Mouse (Mus musculus) stomach, embryonic 16.5 days (tissue): ENCODE results near the gene Iqcn. TPM values are rescaled to one million over a fixed set of nuclear protein-coding genes. Genes with fewer than 3 reads are reported as not detected.

Source experiments
- ATAC-seq: fragments of 200-750 bp; cut with Nextera tagmentation; 2 replicates; pipeline ENCODE4 v1.8.0; 2017; ENCODE audit warnings: moderate number of reproducible peaks, moderate TSS enrichment; ENCODE audit not compliant: insufficient read depth, low FRiP score
- H3K27ac ChIP-seq: fragments of 300-500 bp; sonication (generic); 2 replicates; pipeline ENCODE4 v1.5.1; 2014; ENCODE audit warnings: low read length
- H3K27me3 ChIP-seq: fragments of 300-500 bp; sonication (generic); 2 replicates; pipeline ENCODE4 v1.6.1; 2014; ENCODE audit warnings: low read length, control low read depth, mixed read lengths; ENCODE audit not compliant: control insufficient read depth, insufficient read depth
- H3K36me3 ChIP-seq: fragments of 300-500 bp; sonication (generic); 2 replicates; pipeline ENCODE4 v1.6.1; 2014; ENCODE audit warnings: low read length; ENCODE audit not compliant: control insufficient read depth, insufficient read depth
- H3K4me1 ChIP-seq: fragments of 300-500 bp; sonication (generic); 2 replicates; pipeline ENCODE4 v1.6.1; 2014; ENCODE audit warnings: low read length, control low read depth, mixed read lengths; ENCODE audit not compliant: control insufficient read depth, insufficient read depth
- H3K4me2 ChIP-seq: fragments of 300-500 bp; sonication (generic); 2 replicates; pipeline ENCODE4 v1.6.1; 2014; ENCODE audit warnings: low read depth, low read length, mixed read lengths
- H3K4me3 ChIP-seq: fragments of 300-500 bp; sonication (generic); replicated peaks from 2 replicates; pipeline ENCODE4 v1.5.1; 2014; ENCODE audit warnings: mild to moderate bottlenecking, low read length
- H3K9ac ChIP-seq: fragments of 300-500 bp; sonication (generic); 2 replicates; pipeline ENCODE4 v1.6.1; 2014; ENCODE audit warnings: low read length
- H3K9me3 ChIP-seq: fragments of 300-500 bp; sonication (generic); replicated peaks from 2 replicates; pipeline ENCODE4 v1.6.1; 2016; ENCODE audit warnings: low read length, control low read depth; ENCODE audit not compliant: control insufficient read depth
- WGBS: fragments of 180-500 bp; shearing (Covaris S2); extraction: QIAGEN DNeasy Blood & Tissue Kit; methylation state at CpG from one replicate; pipeline ENCODE4 v1.1.7; 2014; 5-methylcytosine and 5-hydroxymethylcytosine counted together
- polyA plus RNA-seq: library from polyadenylated mRNA; unstranded; fragments of >200 nt; fragmentation: Nextera tagmentation; extraction: Ambion mirVana; gene quantifications from 2 replicates; pipeline ENCODE4 v1.2.1, GENCODE M21; 2015

The Iqcn gene
- not detected in 2 replicates for polyA plus RNA-seq

DNA sequence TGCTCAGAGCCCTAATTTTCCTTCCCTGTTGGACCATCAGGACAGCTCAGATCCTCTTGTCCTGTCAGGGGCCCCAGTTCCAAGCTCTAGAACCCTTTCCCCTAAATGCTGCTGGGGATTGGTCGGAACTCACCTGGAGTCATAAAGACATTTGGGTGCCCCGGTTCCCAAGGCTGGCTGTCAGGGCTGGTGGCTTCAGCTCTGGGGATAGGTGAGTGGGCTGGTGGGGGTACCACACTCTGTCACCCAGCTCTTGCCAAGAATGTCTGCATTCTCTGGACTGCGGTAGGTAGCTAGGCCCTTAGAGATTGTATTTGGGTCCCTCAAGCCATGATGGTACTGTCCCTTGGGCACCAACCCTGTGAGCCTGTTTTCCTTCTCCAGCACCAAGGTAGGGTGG, at the start of gene Iqcn:
Gene Iqcn, plus strand, starts transcription at position 171 of the 400 bp plus-strand sequence.
- Histone ChIP-seq H3K4me3 (no peak within 1 kb of the TSS), H3K27me3 (no peaks in the 10 kb centered on the region), H3K27ac (0 out of 2 replicates have a peak within 1 kb of the TSS, but pooled peaks have one; percentile 2), H3K9ac (peak within 1 kb of the TSS; percentile 5; the same call in 1 of the 2 replicates), H3K36me3 (0 out of 2 replicates have a peak, but pooled peaks cover 5% of the 10 kb centered on the region), H3K9me3 (no peaks in the 10 kb centered on the region), H3K4me2 (peak within 1 kb of the TSS; percentile 72; the same call in 1 of the 2 replicates), H3K4me1 (peaks cover 19% of the 10 kb centered on the region)
- no peak for ATAC-seq
- 92% methylated on average over 3 of the region's 3 CpGs for WGBS

DNA sequence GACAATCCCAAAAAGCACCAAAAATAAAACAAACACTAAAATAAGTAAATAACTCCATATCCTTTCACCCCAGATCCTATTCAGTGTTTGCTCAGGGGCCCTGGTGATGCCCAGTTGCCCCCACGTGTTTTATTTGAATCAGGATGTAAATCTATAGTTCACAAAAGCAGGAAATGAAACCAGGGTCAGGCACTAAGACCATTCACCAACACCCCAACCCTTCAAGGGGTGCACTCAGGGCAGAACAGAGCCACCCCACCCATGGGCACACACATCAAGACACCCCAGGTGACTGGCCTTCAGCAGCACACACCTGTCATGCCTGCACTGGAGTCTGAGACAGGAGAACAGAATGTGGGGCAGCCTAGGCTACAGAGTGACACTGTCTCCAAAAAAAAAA, 49.1 kb upstream of the Iqcn start:
- no peak for ATAC-seq
- 73% methylated on average over 1 of the region's 1 CpGs for WGBS
- no peaks in the 10 kb centered on the region for H3K27me3 ChIP-seq
- H3K4me3 ChIP-seq = no peak overlapping the region
- no peak overlapping the region for H3K4me2 ChIP-seq
- H3K9ac ChIP-seq = no peak overlapping the region
- H3K27ac ChIP-seq = no peak overlapping the region
- peaks cover 27% of the 10 kb centered on the region for H3K4me1 ChIP-seq
- H3K36me3 ChIP-seq = 0 out of 2 replicates have a peak, but pooled peaks cover 8% of the 10 kb centered on the region
- no peaks in the 10 kb centered on the region for H3K9me3 ChIP-seq

DNA sequence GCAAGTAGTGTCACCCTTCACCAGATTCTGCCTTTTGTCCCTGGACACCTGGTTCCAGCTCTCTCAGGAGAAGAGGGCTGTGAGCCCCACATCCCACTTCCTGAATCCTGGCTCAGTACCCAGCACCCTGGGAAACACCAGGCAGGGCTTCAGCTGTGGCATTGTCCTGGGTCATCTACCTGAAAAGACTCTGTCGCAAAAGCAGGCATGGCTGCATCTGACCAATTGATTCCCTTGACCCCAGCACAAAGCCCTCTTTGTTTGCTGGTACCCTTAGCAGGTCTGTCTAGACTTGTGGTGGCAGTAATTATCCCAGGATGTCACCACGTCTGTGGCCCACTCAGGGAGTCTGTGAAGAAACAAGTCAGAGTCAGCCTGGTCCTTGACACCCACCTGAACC, 47.8 kb upstream of the Iqcn start:
- Histone ChIP-seq H3K9me3 (no peaks in the 10 kb centered on the region), H3K27me3 (no peaks in the 10 kb centered on the region), H3K4me2 (no peak overlapping the region), H3K27ac (peak overlapping the region; percentile 11; the same call in 1 of the 2 replicates), H3K36me3 (0 out of 2 replicates have a peak, but pooled peaks cover 6% of the 10 kb centered on the region), H3K4me1 (peaks cover 24% of the 10 kb centered on the region), H3K9ac (no peak overlapping the region; the same call in 1 of the 2 replicates), H3K4me3 (no peak overlapping the region)
- no peak for ATAC-seq
- 65% methylated on average over 2 of the region's 2 CpGs for WGBS

DNA sequence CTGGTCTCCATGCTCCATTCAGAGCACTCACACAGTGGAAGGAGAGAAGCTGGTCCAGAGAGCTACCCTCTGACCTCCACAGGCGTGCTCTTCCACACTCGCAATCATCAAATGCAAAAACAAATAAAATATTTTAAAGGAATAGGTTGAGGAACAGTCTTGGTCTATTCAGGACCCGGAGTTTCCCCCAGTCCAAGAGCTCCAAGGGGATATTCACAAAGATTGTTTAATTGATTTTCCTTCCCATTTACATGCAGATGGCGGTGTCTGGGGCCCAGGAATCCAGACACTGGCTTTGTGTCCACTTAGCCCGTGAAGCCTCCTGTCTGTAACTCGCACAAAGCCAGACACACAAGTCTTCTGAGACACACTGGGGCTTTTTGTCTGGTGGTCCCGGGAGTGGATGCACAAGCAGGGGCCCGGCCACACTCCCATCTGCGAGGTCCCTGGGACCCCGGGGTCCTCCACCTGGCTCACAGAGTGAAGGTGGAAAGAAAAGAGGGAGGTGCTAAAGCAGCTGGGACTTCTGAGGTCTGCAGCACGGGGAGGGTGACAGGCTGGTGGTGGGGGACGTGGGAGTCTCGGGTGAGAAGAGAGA, 47.0 kb upstream of the Iqcn start:
- Histone ChIP-seq H3K27ac (0 out of 2 replicates have a peak overlapping the region, but pooled peaks have one; percentile 12), H3K4me1 (peaks cover 25% of the 10 kb centered on the region), H3K27me3 (no peaks in the 10 kb centered on the region), H3K36me3 (0 out of 2 replicates have a peak, but pooled peaks cover 3% of the 10 kb centered on the region), H3K4me2 (no peak overlapping the region), H3K9me3 (no peaks in the 10 kb centered on the region), H3K4me3 (no peak overlapping the region), H3K9ac (peak overlapping the region; percentile 10; the same call in 1 of the 2 replicates)
- WGBS = 71% methylated on average over 13 of the region's 13 CpGs
- ATAC-seq = no peak

DNA sequence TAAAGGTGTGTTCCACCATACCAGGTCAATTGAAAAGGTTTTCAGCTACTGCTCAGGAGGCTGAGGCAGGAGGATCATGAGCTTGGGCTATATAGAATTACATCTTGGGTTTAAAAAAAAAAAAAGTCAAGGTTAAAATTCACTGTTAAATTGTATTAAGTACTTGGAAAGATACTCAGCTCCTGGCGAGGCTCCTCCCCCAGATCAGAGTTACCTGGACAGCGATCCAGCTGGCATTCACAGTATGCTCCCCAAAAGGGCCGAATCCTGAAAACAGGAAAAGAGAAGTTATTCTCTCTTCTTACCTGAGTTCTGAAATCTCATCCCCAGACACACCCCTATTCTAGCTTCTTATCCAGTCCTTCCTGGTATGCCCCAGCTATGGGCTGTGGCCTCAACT, 46.0 kb upstream of the Iqcn start:
- Histone ChIP-seq H3K36me3 (no peaks in the 10 kb centered on the region), H3K27me3 (no peaks in the 10 kb centered on the region), H3K4me1 (peaks cover 25% of the 10 kb centered on the region), H3K4me3 (no peak overlapping the region), H3K27ac (no peak overlapping the region), H3K9ac (no peak overlapping the region), H3K4me2 (no peak overlapping the region), H3K9me3 (no peaks in the 10 kb centered on the region)
- no peak for ATAC-seq
- 92% methylated on average over 3 of the region's 3 CpGs for WGBS

DNA sequence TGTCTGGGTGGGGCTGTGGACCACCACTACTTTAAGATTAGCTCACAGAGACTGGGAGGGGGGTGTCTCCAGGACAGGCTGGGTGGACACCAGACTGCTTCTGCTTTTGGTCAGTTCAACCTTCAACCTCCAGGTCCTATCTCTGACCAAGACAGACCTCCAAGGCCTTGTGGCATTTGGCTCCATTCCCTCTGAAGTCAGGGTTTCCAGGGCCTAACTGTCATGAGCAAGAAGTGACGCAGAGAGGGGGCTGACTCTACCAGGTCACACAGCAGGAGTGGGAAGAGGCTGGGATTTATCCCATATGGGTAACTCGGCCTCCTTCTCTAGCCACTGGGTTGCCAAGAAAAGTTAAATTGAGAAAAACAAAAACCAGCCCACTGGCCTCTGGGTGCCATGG, 45.5 kb upstream of the Iqcn start:
- Histone ChIP-seq H3K27ac (no peak overlapping the region), H3K9ac (no peak overlapping the region), H3K36me3 (no peaks in the 10 kb centered on the region), H3K4me3 (peak overlapping the region; percentile 89; the same call in 1 of the 2 replicates), H3K27me3 (no peaks in the 10 kb centered on the region), H3K4me2 (no peak overlapping the region; the same call in 1 of the 2 replicates), H3K4me1 (peaks cover 25% of the 10 kb centered on the region), H3K9me3 (no peaks in the 10 kb centered on the region)
- ATAC-seq = no peak
- 87% methylated on average over 2 of the region's 2 CpGs for WGBS

DNA sequence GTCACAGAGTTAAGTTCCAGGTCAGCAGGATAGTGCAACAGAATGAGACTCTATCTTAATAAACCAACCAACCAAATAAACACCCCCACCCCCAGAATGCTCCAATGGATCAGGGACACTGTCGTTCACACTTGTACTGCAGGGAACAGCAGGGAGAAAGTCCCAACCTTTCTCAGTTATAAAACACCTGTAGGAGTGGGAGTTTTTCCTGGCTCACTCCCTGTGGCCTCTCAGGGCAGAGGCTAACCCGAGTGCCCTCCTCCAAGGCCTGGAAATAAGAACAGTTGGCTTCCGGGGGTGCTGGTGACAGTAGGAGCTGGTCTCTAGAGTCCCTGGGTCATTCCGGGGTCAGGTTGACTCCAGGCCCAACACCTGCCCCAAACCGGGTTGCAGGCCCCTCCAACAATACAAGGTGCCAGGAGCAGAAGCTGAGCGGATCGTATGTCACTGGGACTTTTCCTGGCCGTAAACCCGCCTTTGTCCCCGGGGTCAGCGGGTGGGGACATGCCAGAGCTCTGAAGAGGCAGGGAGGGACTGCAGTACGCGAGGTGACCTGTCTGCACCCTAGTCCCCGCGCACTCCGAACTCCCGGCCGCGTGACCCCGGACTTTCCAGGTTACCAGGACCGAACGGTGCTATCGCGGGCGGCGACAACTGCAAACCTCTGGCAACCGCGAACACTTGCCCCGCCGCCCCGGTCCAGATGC, 44.2 kb upstream of the Iqcn start:
- peak; percentile 30 for ATAC-seq
- peak overlapping the region; percentile 89 for H3K4me3 ChIP-seq

DNA sequence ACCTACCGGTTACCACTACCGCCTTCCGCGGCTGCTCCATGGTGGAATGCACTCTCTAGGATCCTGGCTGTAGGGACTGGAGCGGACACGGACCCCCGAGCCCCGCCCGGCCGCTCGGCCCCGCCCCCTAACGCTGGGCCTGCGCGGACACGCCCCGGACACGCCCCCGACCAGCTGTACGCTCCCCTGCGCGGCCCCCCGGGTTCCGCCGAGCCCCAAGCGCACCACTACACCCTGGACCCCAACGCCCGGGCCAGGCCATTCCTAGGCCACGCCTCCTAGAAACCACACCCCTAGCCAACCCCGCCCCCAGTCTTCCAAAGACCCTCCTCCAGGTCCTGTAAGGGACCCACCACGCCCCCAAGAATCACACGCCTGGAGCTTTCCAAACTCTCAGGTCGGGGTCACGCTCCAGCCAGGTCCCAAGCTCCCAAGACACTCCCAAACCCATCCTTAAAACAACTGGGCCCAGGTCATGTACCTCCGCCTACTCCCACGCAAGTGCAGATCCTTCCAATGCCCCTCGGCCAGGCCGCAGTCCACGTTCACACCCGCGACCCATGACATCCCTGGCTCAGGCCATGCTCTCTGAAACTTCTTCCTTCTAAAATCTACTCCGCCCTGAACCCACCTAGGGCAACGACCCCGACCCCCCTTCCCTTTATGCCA, 43.5 kb upstream of the Iqcn start:
- peaks cover 25% of the 10 kb centered on the region for H3K4me1 ChIP-seq
- H3K4me2 ChIP-seq = peak overlapping the region; percentile 93
- H3K9me3 ChIP-seq = no peaks in the 10 kb centered on the region
- H3K27me3 ChIP-seq = no peaks in the 10 kb centered on the region
- ATAC-seq = peak; percentile 98
- no peaks in the 10 kb centered on the region for H3K36me3 ChIP-seq
- H3K4me3 ChIP-seq = peak overlapping the region; percentile 89
- WGBS = under 1% methylated on average over 42 of the region's 44 CpGs
- peak overlapping the region; percentile 70 for H3K9ac ChIP-seq
- H3K27ac ChIP-seq = peak overlapping the region; percentile 28

More for the DNA sequence above, 44.2 kb upstream of the Iqcn start:
- Histone ChIP-seq H3K27me3 (no peaks in the 10 kb centered on the region), H3K27ac (peak overlapping the region; percentile 28), H3K9ac (peak overlapping the region; percentile 70), H3K4me2 (peak overlapping the region; percentile 93), H3K9me3 (no peaks in the 10 kb centered on the region), H3K4me1 (peaks cover 25% of the 10 kb centered on the region), H3K36me3 (no peaks in the 10 kb centered on the region)
- WGBS = 1% methylated on average over 31 of the region's 31 CpGs
